Mouse (Mus musculus): ENCODE data around the gene Twist2. TPM values are rescaled to one million over a fixed set of nuclear protein-coding genes. Genes with fewer than 3 reads are reported as not detected.

Gene Twist2
- polyA plus RNA-seq, 2 experiments, result 0.26 to 0.27 TPM

DNA sequence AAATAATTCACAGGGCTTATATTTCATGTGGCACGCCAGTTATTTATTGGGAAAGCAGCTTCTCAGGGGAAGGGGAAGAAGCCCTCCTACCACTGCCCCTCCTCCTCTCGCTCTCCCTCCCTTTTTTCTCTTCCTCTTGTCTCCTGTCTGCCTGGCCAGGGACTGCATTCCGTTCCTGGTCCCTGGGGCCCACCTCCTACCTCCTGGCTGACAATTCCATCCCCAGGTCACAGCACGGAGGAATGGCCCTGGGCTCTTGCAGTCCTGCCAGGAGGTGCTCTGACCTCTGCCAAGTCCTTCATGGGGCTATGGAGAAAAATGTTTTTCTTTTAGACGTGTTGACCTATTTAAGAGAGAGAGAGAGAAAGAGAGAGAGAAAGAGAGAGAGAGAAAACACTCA, 77.4 kb downstream of the Twist2 start:
- Histone ChIP-seq H3K27ac (no peak overlapping the region), H3K4me1 (replicated peaks; ENCODE audit: control insufficient read depth in 2 of 2, insufficient read depth in 2 of 2, low read length in 1 of 2) (peaks cover 0 to 3% of the 10 kb centered on the region in 2 experiments; a peak in 2 of 4 replicates), H3K4me2 (ENCODE audit: low read depth) (no peak overlapping the region), H3K9ac (replicated peaks) (no peak overlapping the region), H3K4me3 (ENCODE audit: insufficient read depth in 1 of 2, low read depth in 2 of 2, low read length in 2 of 2) (no peak overlapping the region), H3K9me3 (ENCODE audit: control insufficient read depth, low read length) (no peaks in the 10 kb centered on the region), H3K27me3 (ENCODE audit: control insufficient read depth, insufficient read depth, low read length) (no peaks in the 10 kb centered on the region), H3K36me3 (replicated peaks; ENCODE audit: control insufficient read depth, insufficient read depth, low read depth) (no peaks in the 10 kb centered on the region)
- ATAC-seq (ENCODE audit: insufficient read depth) (no peak), DNase-seq (ENCODE audit: low read depth in 3 of 3, low spot score in 3 of 3) (no peak)
- TF ChIP-seq EP300 (IDR thresholded peaks at IDR 0.05; ENCODE audit: low read depth) (no peak), CTCF (IDR thresholded peaks at IDR 0.05; ENCODE audit: low read depth) (no peak)
- 39% methylated on average over 5 of the region's 5 CpGs for WGBS (ENCODE audit: insufficient replicate concordance)

GRCm38 (mm10) chr1:91880156-91880555, 78.9 kb downstream of the Twist2 start:
- Histone ChIP-seq H3K27me3 (ENCODE audit: control insufficient read depth, insufficient read depth, low read length) (no peaks in the 10 kb centered on the region), H3K9me3 (ENCODE audit: control insufficient read depth, low read length) (no peaks in the 10 kb centered on the region), H3K4me3 (ENCODE audit: insufficient read depth in 1 of 2, low read depth in 2 of 2, low read length in 2 of 2) (no peak overlapping the region), H3K9ac (replicated peaks) (no peak overlapping the region), H3K4me1 (replicated peaks; ENCODE audit: control insufficient read depth in 2 of 2, insufficient read depth in 2 of 2, low read length in 1 of 2) (peaks cover 0 to 3% of the 10 kb centered on the region in 2 experiments; a peak in 2 of 4 replicates), H3K27ac (no peak overlapping the region), H3K4me2 (ENCODE audit: low read depth) (no peak overlapping the region), H3K36me3 (replicated peaks; ENCODE audit: control insufficient read depth, insufficient read depth, low read depth) (no peaks in the 10 kb centered on the region)
- no peak for TF ChIP-seq CTCF (IDR thresholded peaks at IDR 0.05; ENCODE audit: low read depth)
- no peak for TF ChIP-seq EP300 (IDR thresholded peaks at IDR 0.05; ENCODE audit: low read depth)
- 65% methylated on average over 12 of the region's 12 CpGs for WGBS (ENCODE audit: insufficient replicate concordance)
- no peak for ATAC-seq (ENCODE audit: insufficient read depth)
- no peak for DNase-seq (ENCODE audit: low read depth in 3 of 3, low spot score in 3 of 3)

- ATAC-seq (ENCODE audit: insufficient read depth), result no peak
- H3K27me3 ChIP-seq (ENCODE audit: control insufficient read depth, insufficient read depth, low read length), result no peaks in the 10 kb centered on the region
- no peaks in the 10 kb centered on the region for H3K9me3 ChIP-seq (ENCODE audit: control insufficient read depth, low read length)
- no peak for DNase-seq (ENCODE audit: low read depth in 3 of 3, low spot score in 3 of 3)
- 47% methylated on average over 8 of the region's 8 CpGs for WGBS (ENCODE audit: insufficient replicate concordance)
- H3K27ac ChIP-seq, result no peak overlapping the region
- no peaks in the 10 kb centered on the region for H3K36me3 ChIP-seq (replicated peaks; ENCODE audit: control insufficient read depth, insufficient read depth, low read depth)
- TF ChIP-seq EP300 (IDR thresholded peaks at IDR 0.05; ENCODE audit: low read depth) (no peak), CTCF (IDR thresholded peaks at IDR 0.05; ENCODE audit: low read depth) (no peak)
- no peak overlapping the region for H3K4me3 ChIP-seq (ENCODE audit: insufficient read depth in 1 of 2, low read depth in 2 of 2, low read length in 2 of 2)
- H3K9ac ChIP-seq (replicated peaks), result no peak overlapping the region
- H3K4me2 ChIP-seq (ENCODE audit: low read depth), result no peak overlapping the region
- H3K4me1 ChIP-seq (replicated peaks; ENCODE audit: control insufficient read depth in 2 of 2, insufficient read depth in 2 of 2, low read length in 1 of 2), result peaks cover 0 to 3% of the 10 kb centered on the region in 2 experiments; a peak in 2 of 4 replicates
Observed at GRCm38 (mm10) chr1:91880899-91881298, 79.6 kb downstream of the Twist2 start.

GRCm38 (mm10) chr1:91883115-91883514, 81.9 kb downstream of the Twist2 start:
- Histone ChIP-seq H3K4me1 (replicated peaks; ENCODE audit: control insufficient read depth in 2 of 2, insufficient read depth in 2 of 2, low read length in 1 of 2) (peaks cover 0 to 3% of the 10 kb centered on the region in 2 experiments; a peak in 2 of 4 replicates), H3K9ac (replicated peaks) (no peak overlapping the region), H3K36me3 (replicated peaks; ENCODE audit: control insufficient read depth, insufficient read depth, low read depth) (no peaks in the 10 kb centered on the region), H3K9me3 (ENCODE audit: control insufficient read depth, low read length) (no peaks in the 10 kb centered on the region), H3K27me3 (ENCODE audit: control insufficient read depth, insufficient read depth, low read length) (no peaks in the 10 kb centered on the region), H3K27ac (no peak overlapping the region), H3K4me3 (ENCODE audit: insufficient read depth in 1 of 2, low read depth in 2 of 2, low read length in 2 of 2) (no peak overlapping the region), H3K4me2 (ENCODE audit: low read depth) (no peak overlapping the region)
- ATAC-seq (ENCODE audit: insufficient read depth) (0 out of 2 replicates have a peak, but pooled peaks have one; percentile 11), DNase-seq (ENCODE audit: low read depth in 3 of 3, low spot score in 3 of 3) (peak; percentile 6 to 40 (median 35))
- WGBS (ENCODE audit: insufficient replicate concordance), result 52% methylated on average over 5 of the region's 5 CpGs
- TF ChIP-seq CTCF (IDR thresholded peaks at IDR 0.05; ENCODE audit: low read depth), result no peak
- no peak for TF ChIP-seq EP300 (IDR thresholded peaks at IDR 0.05; ENCODE audit: low read depth)

- no peak overlapping the region for H3K9ac ChIP-seq (replicated peaks)
- ATAC-seq (ENCODE audit: insufficient read depth) (no peak), DNase-seq (ENCODE audit: low read depth in 3 of 3, low spot score in 3 of 3) (no peak)
- no peak overlapping the region for H3K4me2 ChIP-seq (ENCODE audit: low read depth)
- H3K9me3 ChIP-seq (ENCODE audit: control insufficient read depth, low read length), result no peaks in the 10 kb centered on the region
- 73% methylated on average over 11 of the region's 11 CpGs for WGBS (ENCODE audit: insufficient replicate concordance)
- no peaks in the 10 kb centered on the region for H3K36me3 ChIP-seq (replicated peaks; ENCODE audit: control insufficient read depth, insufficient read depth, low read depth)
- H3K27me3 ChIP-seq (ENCODE audit: control insufficient read depth, insufficient read depth, low read length), result no peaks in the 10 kb centered on the region
- H3K4me1 ChIP-seq (replicated peaks; ENCODE audit: control insufficient read depth in 2 of 2, insufficient read depth in 2 of 2, low read length in 1 of 2), result no peaks in the 10 kb centered on the region
- H3K4me3 ChIP-seq (ENCODE audit: insufficient read depth in 1 of 2, low read depth in 2 of 2, low read length in 2 of 2), result no peak overlapping the region
- TF ChIP-seq EP300 (IDR thresholded peaks at IDR 0.05; ENCODE audit: low read depth) (no peak), CTCF (IDR thresholded peaks at IDR 0.05; ENCODE audit: low read depth) (no peak)
- H3K27ac ChIP-seq, result no peak overlapping the region
Observed at GRCm38 (mm10) chr1:91893598-91893997, 92.3 kb downstream of the Twist2 start.
